Mouse (Mus musculus) macrophage (primary cell): ENCODE results near the gene Tiam1. TPM values are rescaled to one million over a fixed set of nuclear protein-coding genes. Genes with fewer than 3 reads are reported as not detected.

Source experiments
- H3K27ac ChIP-seq: fragments of 350-480 bp; formaldehyde crosslinking; 2 replicates; pipeline ENCODE4 v1.9.0; 2021
- H3K36me3 ChIP-seq: fragments of 350-480 bp; formaldehyde crosslinking; 2 replicates; pipeline ENCODE4 v1.9.0; 2021; ENCODE audit errors: inconsistent target
- H3K4me3 ChIP-seq: fragments of 350-480 bp; formaldehyde crosslinking; 2 replicates; pipeline ENCODE4 v1.9.0; 2021; ENCODE audit errors: inconsistent target
- H3K79me2 ChIP-seq: fragments of 350-480 bp; formaldehyde crosslinking; 2 replicates; pipeline ENCODE4 v1.9.0; 2021; ENCODE audit errors: inconsistent target
- WGBS: methylation state at CpG from one replicate; pipeline ENCODE4 v1.1.7; 2026; ENCODE audit warnings: inconsistent platforms; ENCODE audit not compliant: missing documents; 5-methylcytosine and 5-hydroxymethylcytosine counted together
- polyA plus RNA-seq: library from polyadenylated mRNA; stranded (reverse); fragments of 250-400 nt; gene quantifications from 3 replicates; pipeline ENCODE4 v1.2.4, GENCODE M21; 2018; ENCODE audit warnings: inconsistent platforms

Tiam1 gene
- polyA plus RNA-seq, 1 experiment from 2014 or later = 3.5 TPM

DNA sequence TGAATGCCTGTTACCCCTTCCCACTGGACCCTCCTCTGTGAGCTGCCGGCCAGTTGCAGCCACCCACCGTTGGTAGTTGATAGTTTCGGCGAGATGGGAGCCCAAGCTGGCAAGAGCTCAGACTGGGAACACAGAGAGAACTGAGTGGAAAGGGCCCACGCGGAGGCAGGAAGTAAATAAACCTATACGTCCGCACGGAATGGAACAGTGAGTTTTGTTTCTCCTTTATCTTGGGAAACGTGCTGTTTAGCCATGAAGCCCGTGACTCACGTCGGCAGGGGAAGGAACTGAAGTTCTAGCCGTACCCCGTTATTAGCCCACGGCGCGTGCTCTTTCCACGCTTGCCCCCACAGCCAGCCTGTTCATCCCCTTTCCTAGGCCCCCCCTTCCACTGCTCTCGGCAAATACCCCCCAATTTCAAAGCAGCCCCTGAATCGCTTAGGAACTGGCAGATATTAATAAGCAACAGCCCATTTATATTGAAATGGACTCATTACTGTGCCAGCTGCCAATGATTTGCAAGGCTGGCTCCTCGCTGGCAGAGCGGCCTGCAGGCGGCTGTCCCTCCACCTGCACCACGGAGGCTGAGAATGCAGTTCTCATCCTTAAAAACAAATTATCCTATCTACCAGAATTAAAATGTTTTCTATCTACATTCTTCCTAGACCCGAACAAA is 234.0 kb downstream of the Tiam1 start:
- WGBS = 52% methylated on average over 21 of the region's 26 CpGs

DNA sequence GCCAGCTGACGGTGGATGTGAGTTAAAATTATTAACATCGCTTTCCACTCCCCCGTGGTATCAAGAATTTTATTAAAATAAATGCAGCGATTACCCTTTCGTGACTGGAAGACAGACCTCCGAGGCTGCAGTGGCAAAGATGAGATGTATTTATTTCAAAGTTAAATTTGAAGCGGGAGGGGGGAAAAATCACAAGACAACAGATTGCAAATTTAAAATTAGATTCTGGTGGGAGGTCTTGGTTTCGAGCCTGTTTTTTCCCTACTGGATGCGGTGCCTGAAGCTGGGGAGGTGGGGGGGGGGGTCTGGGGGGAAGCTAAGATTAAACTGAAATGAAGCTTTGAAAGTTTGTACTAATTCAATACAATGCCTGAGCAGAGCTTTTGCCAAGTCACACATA is 235.9 kb downstream of the Tiam1 start:
- Histone ChIP-seq H3K79me2 (no peaks in the 10 kb centered on the region), H3K4me3 (no peak overlapping the region), H3K27ac (no peak overlapping the region), H3K36me3 (no peaks in the 10 kb centered on the region)
- WGBS = 96% methylated on average over 9 of the region's 9 CpGs

More for the DNA sequence above, 234.0 kb downstream of the Tiam1 start:
- Histone ChIP-seq H3K27ac (no peak overlapping the region), H3K4me3 (no peak overlapping the region), H3K79me2 (no peaks in the 10 kb centered on the region; the same call in 1 of the 2 replicates), H3K36me3 (no peaks in the 10 kb centered on the region)

DNA sequence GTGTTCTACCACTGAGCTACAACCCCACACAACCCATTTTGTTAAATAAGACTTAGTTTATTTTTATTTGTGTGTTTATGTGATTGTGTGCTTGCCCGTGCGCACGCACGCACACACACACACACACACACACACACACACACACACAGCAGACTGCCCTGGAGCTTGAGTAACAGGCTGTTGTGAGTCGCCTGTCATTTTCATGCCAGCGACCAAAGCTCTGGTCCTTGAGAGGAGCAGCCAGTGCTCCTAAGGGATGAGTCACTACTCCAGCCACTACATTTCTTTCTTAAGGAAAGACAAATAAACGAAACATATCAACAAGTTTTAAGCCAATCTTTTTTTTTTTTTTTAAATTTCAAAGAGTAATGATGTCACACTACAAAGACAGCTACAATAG is 236.7 kb downstream of the Tiam1 start:
- Histone ChIP-seq H3K79me2 (no peaks in the 10 kb centered on the region), H3K27ac (no peak overlapping the region), H3K36me3 (no peaks in the 10 kb centered on the region), H3K4me3 (no peak overlapping the region)
- WGBS = 93% methylated on average over 5 of the region's 7 CpGs

DNA sequence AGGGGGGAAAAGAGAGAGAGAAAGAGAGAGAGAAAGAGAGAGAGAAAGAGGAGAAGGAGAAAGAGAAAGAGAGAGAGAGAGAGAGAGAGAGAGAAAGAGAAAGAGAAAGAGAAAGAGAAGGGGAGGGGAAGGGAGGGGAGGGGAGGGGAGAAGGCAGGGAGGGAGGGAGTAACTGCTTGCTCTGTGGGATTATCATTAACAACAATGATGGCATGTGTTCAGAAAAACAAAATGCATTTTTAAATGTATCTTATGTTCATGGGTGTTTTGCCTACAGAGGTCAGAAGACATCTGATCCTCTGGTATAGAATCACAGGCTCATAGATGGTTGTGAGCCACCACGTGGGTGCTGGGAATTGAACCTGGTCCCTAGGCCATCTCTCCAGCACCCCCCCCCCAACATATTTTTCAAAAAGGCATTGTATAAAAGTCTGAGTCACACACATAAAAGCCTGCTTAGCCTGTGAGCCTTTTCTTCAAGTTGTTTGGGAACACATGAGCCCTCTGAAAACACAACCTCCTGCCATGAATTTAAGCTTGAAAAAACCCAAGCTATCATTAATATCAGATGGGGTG is 237.8 kb downstream of the Tiam1 start:
- H3K36me3 ChIP-seq = no peaks in the 10 kb centered on the region
- H3K79me2 ChIP-seq = no peaks in the 10 kb centered on the region
- 80% methylated on average over 1 of the region's 1 CpGs for WGBS
- no peak overlapping the region for H3K4me3 ChIP-seq
- H3K27ac ChIP-seq = no peak overlapping the region

DNA sequence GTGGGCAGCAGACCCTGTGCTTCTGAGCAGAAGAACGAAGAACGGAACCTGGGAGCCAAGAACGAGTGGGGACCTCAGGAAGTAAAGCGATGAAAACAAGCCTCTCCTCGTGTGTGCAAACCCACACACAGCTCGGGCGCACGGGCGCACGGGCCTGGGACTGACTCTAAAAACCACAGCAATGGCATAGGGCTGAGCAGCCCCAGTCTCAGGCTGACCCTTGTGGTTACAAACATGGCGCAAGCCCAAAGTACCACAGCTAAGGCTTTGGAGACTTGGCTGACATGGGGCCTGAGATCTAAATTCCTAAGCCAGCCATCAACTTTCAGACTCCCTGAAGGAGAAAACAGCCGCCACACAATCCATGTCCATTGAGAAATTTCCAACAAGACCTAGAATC is 239.4 kb downstream of the Tiam1 start:
- H3K27ac ChIP-seq = no peak overlapping the region
- H3K36me3 ChIP-seq = no peaks in the 10 kb centered on the region
- no peak overlapping the region for H3K4me3 ChIP-seq
- H3K79me2 ChIP-seq = no peaks in the 10 kb centered on the region
- 76% methylated on average over 11 of the region's 12 CpGs for WGBS

DNA sequence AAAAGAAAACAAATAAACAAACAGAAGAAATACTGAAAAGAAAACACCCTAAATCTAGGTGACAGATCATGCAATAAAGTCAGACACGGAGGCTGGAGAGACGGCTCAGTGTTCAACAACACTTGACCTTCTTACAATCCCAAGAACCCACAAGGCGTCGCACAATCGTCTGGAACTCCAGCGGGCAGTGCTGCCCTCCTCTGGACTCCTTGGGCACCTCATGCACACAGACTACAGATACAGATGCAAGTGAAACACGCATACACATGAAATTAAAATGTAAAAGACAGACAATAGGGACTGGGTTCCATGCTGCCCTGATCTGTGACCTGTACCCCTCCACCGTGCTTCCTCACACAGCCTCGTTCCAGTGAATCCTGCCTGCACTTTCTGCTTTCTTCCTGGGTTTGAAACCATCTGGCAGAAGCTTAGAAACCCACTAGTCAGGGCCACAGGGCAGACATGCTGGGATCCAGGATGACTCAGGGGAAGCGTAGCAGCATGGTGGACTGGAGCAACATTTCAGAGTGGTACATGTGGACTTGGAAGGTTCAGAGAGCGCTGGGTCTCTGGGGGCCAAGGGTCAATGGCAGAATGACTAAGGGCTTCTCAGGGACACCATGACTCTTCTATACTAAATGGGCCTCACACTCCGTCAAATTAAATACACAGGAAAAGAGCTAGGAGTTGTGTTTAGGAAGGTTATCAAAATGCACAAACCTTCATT is 240.8 kb downstream of the Tiam1 start:
- Histone ChIP-seq H3K79me2 (no peaks in the 10 kb centered on the region), H3K36me3 (no peaks in the 10 kb centered on the region)
- 96% methylated on average over 12 of the region's 12 CpGs for WGBS

GRCm38 (mm10) chr16:89900681-89901080 is 242.9 kb downstream of the Tiam1 start:
- 80% methylated on average over 8 of the region's 8 CpGs for WGBS
- no peak overlapping the region for H3K27ac ChIP-seq
- no peaks in the 10 kb centered on the region for H3K79me2 ChIP-seq
- no peaks in the 10 kb centered on the region for H3K36me3 ChIP-seq
- H3K4me3 ChIP-seq = no peak overlapping the region

More for the DNA sequence above, 240.8 kb downstream of the Tiam1 start:
- Histone ChIP-seq H3K27ac (no peak overlapping the region), H3K4me3 (no peak overlapping the region)

DNA sequence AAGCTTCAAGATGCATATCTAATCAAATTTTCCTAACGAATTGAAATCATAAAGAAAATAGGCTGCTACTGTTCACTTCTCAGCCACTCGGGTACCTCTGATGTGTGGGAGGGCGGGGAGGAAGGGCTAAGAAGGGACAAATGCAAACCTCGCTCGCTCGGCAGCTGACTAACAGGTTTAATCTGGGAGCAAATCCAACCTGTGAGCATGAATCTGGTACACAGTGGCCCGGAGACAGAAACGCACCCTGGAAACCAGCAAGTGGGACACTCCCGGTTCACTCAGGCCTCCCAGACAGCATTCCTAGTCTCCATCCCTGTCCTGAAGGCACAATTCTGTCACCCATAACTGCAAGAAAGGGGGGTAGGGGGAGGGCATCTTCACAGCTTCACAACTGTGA is 244.4 kb downstream of the Tiam1 start:
- 95% methylated on average over 9 of the region's 9 CpGs for WGBS
- no peak overlapping the region for H3K27ac ChIP-seq
- no peaks in the 10 kb centered on the region for H3K79me2 ChIP-seq
- H3K4me3 ChIP-seq = no peak overlapping the region
- no peaks in the 10 kb centered on the region for H3K36me3 ChIP-seq

GRCm38 (mm10) chr16:89898299-89898625 is 245.3 kb downstream of the Tiam1 start:
- H3K36me3 ChIP-seq = no peaks in the 10 kb centered on the region
- no peak overlapping the region for H3K4me3 ChIP-seq
- no peaks in the 10 kb centered on the region for H3K79me2 ChIP-seq
- no peak overlapping the region for H3K27ac ChIP-seq
- WGBS = 94% methylated on average over 13 of the region's 14 CpGs

GRCm38 (mm10) chr16:89897547-89898298 is 245.8 kb downstream of the Tiam1 start:
- Histone ChIP-seq H3K27ac (no peak overlapping the region), H3K36me3 (no peaks in the 10 kb centered on the region), H3K79me2 (no peaks in the 10 kb centered on the region), H3K4me3 (no peak overlapping the region)
- 97% methylated on average over 33 of the region's 33 CpGs for WGBS

- WGBS = 86% methylated on average over 19 of the region's 20 CpGs
- Histone ChIP-seq H3K36me3 (no peaks in the 10 kb centered on the region), H3K4me3 (no peak overlapping the region), H3K79me2 (no peaks in the 10 kb centered on the region), H3K27ac (no peak overlapping the region)
Observed at GRCm38 (mm10) chr16:89896885-89897546, 246.6 kb downstream of the Tiam1 start.

- Histone ChIP-seq H3K36me3 (no peaks in the 10 kb centered on the region), H3K27ac (no peak overlapping the region)
- WGBS = 89% methylated on average over 9 of the region's 9 CpGs
Observed at GRCm38 (mm10) chr16:89896392-89896791, 247.2 kb downstream of the Tiam1 start.

GRCm38 (mm10) chr16:89895283-89895682 is 248.3 kb downstream of the Tiam1 start:
- WGBS = 74% methylated on average over 7 of the region's 7 CpGs
- H3K4me3 ChIP-seq = no peak overlapping the region

More at GRCm38 (mm10) chr16:89896392-89896791, 247.2 kb downstream of the Tiam1 start:
- Histone ChIP-seq H3K4me3 (no peak overlapping the region), H3K79me2 (no peaks in the 10 kb centered on the region)

GRCm38 (mm10) chr16:89894816-89895215 is 248.8 kb downstream of the Tiam1 start:
- H3K4me3 ChIP-seq = no peak overlapping the region
- 94% methylated on average over 8 of the region's 8 CpGs for WGBS
- no peaks in the 10 kb centered on the region for H3K36me3 ChIP-seq
- no peaks in the 10 kb centered on the region for H3K79me2 ChIP-seq
- no peak overlapping the region for H3K27ac ChIP-seq

More at GRCm38 (mm10) chr16:89895283-89895682, 248.3 kb downstream of the Tiam1 start:
- no peak overlapping the region for H3K27ac ChIP-seq
- H3K36me3 ChIP-seq = no peaks in the 10 kb centered on the region
- H3K79me2 ChIP-seq = no peaks in the 10 kb centered on the region
